Mouse (Mus musculus): Measurements from ENCODE around the gene Arl15.

Gene Arl15

DNA sequence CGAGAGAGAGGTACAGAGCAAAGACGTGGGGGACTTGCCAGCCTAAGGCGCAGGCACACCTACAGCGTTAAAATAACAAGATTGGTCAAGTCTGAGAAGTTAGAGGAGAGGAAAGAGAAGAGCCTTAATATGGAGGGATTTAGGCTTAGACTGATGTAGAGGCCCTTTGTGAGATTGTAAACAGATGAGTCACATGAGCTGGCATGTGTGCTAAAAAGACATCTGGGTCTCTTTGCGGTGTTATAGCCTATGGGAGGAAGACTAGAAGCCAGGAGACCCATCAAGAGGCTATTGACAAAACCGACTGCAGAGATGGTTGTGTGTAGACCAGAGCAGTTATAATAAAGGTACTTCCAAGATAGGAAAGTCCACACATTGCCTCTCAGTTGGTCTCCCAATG, 296.5 kb downstream of the Arl15 start:
- DNase-seq (ENCODE audit: extremely low spot score, low read depth, low spot score) = no peak

DNA sequence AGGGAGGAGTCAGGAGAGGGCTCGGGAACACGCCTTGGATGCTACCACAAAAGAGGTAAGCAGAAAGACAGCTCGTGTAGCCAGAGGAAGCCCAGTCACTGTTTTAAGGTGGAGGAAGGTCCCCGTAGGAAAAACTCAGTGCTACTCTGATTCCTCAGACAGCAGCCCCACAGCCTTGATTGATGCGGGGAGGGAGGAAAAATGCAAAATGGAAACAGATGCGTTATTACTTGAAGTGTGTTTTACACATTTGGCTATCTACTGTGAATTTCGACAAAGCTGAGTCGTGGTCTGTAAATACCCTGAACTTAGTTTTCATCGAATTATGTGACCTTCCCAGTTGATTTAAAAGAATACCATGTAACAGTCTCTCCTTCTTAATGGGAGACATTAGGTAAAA, 296.9 kb downstream of the Arl15 start:
- no peak for DNase-seq (ENCODE audit: extremely low spot score, low read depth, low spot score)

DNA sequence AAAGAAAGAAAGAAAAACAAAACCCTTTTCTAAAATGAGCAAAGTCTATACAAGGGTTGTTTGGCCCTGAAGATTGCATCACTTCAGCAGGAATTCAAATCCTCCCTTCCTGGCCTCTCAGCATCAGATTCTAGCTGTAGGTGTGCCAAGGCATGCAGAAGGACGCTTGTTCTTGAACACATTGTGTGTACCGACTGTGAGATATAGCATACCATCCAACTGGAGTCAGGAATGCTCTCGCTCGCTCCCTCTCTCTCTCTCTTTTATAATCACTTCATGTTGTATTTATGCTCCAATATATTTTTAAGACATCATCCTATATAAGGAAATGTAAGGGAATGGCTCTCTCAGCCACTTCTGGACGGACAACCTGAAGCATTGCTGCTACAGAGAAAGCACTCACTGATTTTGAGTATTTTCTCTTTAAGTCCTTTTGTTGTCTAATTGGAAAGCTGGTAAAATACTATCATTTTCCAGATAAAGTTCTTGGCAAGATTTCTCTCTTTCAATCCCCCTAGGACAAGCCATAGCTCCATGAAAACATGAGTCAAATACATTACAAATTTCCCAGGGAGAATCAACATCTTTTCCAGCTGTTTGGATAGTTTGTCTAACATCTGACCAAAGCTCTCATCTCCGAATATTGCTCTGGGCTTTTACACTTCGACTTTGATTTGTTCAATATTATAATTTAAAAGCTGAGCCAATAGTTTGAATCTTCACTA, 300.0 kb downstream of the Arl15 start:
- DNase-seq (ENCODE audit: extremely low spot score, low read depth, low spot score) = no peak

DNA sequence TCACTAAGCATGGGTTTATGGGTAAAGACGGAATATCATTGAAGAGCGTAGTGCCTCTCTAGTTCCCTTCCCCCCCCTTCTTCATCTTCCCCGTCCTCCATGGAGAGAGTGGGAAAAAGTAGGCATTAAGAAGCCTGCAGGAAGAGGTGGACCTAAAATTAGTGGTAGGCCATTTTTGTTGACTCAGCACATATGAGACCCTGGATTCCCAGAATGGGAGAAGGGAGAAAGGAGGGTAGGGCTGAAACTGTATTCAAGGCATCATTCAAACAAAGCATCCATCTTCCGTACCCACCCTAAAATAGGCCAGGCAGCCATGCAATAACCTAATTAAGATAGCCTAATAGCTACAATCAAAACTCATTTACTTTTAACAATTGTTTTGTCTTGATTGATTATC, 301.1 kb downstream of the Arl15 start:
- DNase-seq (ENCODE audit: extremely low spot score, low read depth, low spot score) = no peak

DNA sequence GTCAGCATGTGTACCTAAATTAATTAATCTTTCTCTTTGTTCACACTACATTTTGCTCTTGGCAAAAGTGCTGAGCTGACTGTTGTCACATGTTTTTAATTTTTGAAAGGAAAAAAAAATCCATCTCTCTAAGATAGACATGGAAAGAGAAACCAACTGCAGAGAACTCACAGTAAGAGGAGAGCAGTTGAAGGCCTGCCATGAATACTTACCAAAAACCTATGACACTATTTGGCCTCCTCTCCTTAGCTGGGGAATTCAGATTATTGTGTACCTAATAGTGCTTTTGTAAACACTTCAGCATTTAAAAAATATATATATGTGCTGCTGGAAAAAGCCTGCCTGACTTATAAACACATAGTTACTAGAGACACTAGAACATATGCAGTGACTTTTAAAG, 302.1 kb downstream of the Arl15 start:
- DNase-seq (ENCODE audit: extremely low spot score, low read depth, low spot score) = no peak

DNA sequence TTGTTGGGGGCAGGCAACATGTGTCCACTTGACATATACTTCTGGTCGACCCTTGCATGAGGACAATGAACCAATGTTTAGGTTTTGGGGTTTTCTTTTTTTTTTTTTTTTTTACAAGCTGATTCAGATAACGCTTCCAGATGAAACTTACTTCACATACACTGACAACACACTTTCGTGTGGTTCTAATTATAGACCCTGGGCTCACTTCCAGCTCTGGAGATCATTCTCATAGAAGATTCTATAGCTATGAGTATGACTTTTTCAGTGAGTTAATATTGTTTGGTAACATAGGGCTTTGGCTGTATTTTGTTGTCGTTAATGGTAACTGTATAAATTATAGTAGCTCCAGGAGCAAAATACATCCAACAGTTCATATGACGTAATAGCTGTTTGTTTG, 306.9 kb downstream of the Arl15 start:
- DNase-seq (ENCODE audit: extremely low spot score, low read depth, low spot score) = no peak

DNA sequence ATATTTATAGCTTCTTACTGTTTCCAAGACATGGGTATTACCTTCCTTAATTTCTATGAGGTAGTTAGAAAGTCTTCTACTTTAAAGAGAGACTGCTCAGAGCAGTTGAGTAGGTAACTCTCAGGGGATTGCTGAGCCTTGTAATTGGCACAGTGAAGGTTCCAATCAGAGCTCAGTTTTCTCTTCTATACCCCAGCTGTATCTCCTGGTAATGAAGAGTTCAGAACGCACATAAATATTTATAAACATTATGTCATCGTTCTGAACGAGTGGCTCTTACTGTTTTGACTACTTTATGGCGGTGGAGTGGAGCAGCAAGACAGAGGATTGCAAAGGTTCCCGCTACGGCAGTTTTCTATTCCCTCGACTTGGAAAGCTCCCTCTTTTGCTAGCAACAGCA, 311.8 kb downstream of the Arl15 start:
- DNase-seq (ENCODE audit: extremely low spot score, low read depth, low spot score) = no peak

DNA sequence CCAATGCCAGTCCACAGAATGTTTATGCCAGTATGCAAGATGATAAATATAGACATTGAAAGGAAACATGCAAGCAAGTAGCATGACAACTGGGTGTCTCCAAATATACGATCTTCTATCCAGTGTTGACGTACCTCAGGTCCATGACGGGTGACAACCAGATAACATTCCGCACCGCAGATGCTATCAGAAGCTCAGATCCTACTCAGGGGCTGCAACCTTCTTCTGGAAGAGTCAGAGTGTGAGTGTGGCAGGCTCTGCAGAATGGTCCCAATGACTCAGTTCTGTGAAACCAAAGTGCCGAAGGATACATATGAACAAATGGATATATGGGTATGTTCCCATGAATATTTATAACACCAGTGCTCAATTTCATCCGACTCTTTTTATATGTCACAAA, 313.2 kb downstream of the Arl15 start:
- no peak for DNase-seq (ENCODE audit: extremely low spot score, low read depth, low spot score)

DNA sequence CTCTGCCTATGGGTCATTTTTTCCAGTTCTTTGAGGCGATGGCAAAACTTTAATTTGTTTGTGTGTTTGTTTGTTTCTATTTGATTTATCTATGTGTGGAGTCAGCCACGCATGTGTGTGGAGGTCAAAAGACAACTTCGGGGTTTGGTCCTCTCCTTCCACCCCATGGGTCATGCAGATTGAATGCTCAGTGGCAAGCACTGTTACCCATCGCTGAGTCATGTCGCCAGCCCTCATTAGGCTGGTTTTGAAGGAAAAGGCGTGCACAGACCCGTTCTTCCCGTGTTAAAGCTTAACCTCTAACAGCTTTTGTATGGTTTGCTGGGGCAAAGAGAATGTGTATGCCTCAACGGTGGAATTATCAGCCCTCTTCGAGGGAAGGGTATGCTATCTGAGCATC, 315.1 kb downstream of the Arl15 start:
- no peak for DNase-seq (ENCODE audit: extremely low spot score, low read depth, low spot score)

DNA sequence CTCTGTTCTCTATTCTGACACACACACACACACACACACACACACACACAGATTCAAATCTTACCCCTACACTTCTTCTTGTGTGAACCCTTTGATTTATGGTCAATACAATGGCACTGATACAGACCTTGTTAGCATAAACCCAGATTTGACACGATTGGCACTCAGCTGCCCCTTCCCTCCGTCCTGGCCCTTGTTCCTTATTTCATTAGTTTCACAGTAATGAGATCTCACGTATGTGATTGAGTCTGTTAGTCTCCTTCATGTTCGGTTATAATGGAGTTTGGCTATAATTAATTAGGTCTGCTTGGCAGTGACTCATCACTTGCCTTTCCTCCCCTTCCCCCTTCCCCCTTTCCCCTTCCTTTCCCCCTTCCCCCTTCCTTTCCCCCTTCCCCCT, 315.5 kb downstream of the Arl15 start:
- DNase-seq (ENCODE audit: extremely low spot score, low read depth, low spot score) = no peak

DNA sequence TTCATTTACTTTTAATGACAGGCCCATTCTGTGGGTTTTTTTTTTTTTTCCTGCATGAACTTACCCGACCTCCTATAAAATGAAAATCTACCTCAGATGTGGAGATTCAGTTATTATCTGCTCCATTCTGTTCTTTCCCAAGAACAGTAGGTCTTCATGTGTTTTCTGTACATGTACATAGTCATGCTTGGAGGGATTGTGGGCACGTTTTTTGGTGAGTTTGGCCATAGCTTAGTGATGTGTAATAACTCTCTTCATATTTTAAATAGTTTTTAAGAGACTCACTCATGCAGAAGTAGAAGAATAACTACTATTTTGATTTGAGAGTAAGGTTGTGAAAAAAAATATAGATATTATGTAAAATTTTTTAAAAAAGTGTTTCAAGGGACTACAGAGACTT, 319.2 kb downstream of the Arl15 start:
- DNase-seq (ENCODE audit: extremely low spot score, low read depth, low spot score) = no peak

DNA sequence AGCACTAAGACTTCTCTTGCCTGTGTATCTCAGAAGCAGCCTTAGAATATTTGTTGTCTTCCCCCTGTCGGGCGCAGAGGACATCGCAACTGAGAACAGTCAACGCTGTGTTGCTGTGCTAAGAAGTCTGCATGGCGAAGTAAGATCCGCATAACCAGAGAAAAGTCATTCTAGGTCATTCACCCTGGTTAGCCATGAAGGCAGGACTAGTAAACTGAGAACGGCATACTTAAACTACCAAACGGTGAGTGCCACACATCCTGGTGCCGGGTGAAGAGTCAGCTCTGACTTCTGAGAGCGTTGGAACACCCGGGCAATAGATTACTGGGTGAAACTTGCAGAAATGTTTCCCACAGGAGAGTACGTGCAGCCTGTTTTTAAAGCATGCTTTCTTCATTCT, 320.3 kb downstream of the Arl15 start:
- no peak for DNase-seq (ENCODE audit: extremely low spot score, low read depth, low spot score)

DNA sequence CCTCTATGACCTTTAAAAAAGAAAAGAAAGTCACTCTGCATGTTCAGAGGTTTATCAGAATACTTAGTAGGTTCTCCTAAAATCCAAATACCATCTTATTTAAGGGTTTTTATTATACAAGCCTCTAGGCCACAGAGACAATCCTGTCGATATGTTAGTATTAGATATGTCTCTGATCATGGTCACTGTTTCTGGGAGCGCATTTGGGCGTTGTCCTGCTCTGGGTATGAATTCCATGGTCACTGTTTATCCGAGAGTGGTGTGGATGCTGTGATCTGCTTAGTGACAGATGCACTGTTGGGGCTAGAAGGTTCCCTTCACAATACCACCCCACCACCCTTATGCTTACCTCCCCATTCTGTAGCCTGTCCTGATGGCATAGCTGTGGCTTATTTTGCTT, 320.8 kb downstream of the Arl15 start:
- no peak for DNase-seq (ENCODE audit: extremely low spot score, low read depth, low spot score)

DNA sequence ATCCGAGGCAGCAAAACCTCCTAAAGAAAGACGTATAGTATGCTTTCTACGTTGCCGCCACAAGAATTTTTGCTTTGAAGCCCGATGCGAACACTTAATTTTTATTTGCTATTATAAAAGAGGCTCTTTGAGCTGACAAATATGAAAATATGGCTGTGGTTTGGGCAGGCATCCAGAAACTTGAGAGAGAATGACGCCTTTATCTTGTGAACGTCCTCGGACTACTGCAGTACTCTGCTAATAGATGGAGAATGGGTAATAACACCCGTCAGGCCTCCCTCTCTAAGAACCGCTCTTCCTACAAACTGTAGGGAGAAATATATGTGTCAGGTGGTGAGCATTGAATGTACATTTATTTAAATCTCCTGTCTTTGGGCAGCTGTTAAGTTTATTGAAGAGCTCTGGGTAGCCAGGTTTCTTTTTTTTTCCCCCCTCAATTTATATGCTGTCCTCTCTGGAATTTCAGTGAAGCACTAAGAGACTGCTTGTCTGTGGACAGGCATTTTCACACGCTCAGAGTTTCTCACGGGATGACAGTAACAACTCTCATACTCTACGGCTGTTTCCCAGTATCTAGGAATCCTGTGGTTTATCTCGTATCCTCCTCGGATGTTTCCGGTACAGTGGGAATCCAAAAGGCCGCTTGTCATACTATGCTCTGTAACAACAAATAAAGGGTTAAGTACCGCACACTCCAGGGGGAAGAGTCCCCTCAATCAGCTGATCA, 324.0 kb downstream of the Arl15 start:
- DNase-seq (ENCODE audit: extremely low spot score, low read depth, low spot score) = no peak

DNA sequence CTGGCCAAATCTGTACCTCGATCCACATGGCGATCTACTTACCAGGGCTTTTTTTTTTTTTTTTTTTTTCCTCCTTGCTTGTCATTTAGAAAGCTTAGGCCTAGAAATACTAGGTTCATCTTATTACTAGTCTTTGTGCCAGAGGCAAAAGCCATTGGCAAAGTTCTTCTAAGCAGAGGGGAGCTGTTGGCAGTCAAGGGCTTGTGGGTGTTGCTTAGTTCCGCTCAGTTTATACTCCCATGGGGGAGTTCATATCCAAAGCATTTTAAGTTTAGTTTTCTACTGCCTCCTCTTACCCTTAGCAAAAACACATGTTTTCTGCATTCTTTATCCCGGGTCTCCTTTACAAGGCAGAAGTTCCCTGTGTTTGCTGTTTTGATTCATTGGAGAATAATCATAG, 325.5 kb downstream of the Arl15 start:
- DNase-seq (ENCODE audit: extremely low spot score, low read depth, low spot score) = no peak

DNA sequence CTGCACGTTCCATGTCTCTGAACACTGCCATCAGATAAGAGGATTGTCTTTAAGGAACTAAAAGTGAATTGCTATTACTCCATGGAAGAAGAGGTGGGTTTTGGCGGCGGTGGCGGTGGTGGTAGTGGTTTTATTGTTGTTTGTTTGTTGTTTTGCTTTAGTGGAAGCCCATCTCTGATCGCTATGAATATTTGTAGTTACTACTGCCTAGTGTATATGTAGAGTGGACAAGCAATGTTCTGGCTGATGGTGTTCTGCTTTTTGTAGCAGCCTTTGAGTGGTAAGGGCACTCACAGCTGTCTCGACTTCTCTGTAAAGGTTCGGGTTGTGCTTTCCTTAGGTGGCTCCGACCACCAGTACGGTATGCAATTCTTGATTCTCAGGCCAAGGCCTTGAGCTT, 327.3 kb downstream of the Arl15 start:
- no peak for DNase-seq (ENCODE audit: extremely low spot score, low read depth, low spot score)

DNA sequence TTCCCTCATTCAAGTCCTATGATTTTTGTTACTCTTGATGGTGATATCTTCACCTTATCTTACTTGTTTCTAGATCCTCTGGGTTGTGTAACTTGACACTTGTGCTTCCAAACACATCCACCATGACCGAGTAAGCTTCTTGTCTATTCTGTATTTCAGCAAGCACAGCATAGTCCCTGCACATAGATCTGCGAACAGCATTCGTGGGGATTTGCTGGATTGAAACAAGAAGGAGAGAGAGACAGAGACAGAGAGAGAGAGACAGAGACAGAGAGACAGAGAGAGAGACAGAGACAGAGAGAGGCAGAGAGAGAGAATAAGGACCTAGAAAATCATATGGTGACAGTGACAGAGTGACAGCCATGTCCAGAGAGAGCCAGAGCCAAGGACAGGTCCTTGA, 329.1 kb downstream of the Arl15 start:
- no peak for DNase-seq (ENCODE audit: extremely low spot score, low read depth, low spot score)

DNA sequence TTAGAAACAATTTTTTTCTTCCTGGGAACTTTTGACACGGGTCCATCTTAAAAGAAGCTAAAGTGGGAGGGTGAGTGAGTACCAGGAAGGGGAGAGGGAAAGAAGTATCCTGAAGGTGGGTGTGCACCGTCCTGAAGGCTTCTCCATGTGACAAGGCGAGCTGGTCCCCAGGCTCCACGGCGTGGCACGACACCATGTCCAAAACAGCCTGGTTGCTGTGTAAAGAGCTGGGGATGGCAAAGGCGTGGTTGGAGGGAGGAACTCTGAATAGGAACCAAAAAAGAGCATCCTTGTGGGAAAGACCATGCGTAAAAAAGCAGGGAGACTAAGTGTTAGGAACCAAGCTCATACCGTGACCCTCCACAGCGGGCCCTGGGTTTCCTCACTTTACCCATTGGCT, 330.1 kb downstream of the Arl15 start:
- DNase-seq (ENCODE audit: extremely low spot score, low read depth, low spot score) = no peak

DNA sequence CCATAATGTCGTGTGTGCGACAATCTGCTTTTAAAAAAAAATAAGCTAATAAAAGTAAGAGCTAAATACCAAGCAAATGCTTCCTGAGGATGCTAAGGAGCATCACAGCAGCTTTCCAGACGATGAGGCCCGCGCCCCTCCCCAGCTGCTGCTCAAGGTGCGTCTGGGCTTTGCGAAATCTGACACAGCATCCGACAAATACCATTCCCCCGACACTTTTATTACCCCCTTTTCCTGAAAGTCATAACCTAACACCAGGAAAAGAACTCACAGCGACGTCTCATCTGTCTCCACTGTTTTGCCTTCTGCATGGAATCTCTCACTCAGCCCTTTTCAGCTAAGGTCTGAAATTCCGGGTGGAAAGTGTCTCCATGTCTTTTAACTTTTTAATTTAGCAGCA, 330.7 kb downstream of the Arl15 start:
- no peak for DNase-seq (ENCODE audit: extremely low spot score, low read depth, low spot score)

DNA sequence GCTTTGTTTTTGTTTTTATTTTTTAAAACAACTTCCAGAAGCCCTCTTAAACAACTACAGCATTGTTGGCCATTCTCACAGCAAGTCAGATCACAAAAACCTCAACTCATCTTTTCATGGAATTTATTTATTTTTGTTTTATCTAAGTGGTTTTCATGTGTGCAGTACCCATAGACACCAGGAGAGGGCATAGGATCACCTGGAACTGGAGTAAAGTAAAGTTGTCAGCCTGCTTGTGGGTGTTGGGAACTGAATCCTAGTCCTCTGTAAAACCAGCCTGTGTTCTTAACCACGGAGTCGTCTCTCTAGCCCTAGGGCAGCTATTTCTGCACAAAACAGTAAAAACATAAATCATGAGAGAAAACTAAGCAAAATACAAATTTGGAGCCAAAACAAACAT, 334.1 kb downstream of the Arl15 start:
- DNase-seq (ENCODE audit: extremely low spot score, low read depth, low spot score) = no peak

DNA sequence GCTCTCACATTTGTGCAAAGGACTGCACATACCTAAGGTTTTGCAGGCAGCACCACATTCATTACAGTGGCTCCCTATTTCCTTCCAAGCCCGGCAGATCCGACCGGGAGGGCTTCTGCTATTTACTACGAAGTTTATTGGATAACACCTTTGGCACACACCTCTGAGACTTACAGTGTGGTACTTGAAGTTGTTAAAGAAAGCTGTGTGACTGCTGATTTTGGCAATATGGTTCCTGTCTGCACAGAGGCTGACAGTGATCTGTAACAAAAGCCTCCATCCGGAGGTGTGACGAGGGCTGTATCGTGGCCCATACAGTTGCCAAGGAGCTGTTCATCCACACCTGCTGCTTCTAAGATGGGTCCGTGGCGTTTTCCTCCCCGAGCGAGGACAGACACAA, 335.7 kb downstream of the Arl15 start:
- DNase-seq (ENCODE audit: extremely low spot score, low read depth, low spot score) = no peak

DNA sequence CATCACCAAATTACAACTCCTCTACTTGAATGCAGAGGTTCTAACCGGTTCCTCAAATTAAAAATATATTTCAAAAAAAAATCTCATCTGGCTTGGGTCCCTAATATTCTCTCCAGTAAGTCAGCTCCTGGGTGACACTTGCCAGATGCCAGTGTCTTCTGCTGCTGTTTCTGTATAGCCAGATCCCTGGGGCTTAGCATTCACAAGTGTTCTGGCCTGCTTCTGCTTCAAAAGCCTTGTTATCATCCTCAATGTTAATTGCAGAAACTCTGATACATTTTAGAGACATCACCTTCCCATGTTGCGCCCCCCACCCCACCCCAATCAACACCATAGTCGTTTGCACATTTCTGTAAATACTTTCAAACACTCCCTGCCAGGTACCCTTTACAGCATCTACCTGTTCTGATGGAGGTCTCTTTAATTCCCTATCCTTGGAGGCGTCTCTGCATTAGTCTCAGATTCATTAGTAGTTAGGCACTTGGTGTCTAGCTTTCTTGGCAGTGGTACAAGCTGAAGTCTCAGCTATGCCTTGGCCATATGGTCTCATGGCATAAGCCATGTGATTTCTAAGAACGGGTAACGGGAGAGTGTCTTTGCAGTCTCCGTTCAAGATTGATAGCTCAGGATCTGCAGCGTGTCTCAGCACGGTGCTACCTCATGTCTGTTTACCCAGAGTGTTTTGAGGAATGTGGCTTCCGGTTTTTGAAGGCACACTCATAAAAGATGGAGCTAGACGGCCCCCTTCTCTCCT, 336.4 kb downstream of the Arl15 start:
- no peak for DNase-seq (ENCODE audit: extremely low spot score, low read depth, low spot score)
